Mouse (Mus musculus) spleen, adult 2 months (tissue): ENCODE data around the gene Hspg2.

Experiments
- CTCF ChIP-seq: fragments of 200-500 bp; IDR thresholded peaks from 2 replicates; pipeline ENCODE4 v1.5.1; 2011; ENCODE audit warnings: mild to moderate bottlenecking, inconsistent platforms; ENCODE audit not compliant: insufficient read depth, insufficient read length, insufficient replicate concordance; ENCODE audit errors: extremely low read depth
- POLR2A ChIP-seq: fragments of 200-500 bp; IDR thresholded peaks from 2 replicates; pipeline ENCODE4 v1.6.1; 2011; ENCODE audit warnings: low read depth, low read length, inconsistent platforms

DNA sequence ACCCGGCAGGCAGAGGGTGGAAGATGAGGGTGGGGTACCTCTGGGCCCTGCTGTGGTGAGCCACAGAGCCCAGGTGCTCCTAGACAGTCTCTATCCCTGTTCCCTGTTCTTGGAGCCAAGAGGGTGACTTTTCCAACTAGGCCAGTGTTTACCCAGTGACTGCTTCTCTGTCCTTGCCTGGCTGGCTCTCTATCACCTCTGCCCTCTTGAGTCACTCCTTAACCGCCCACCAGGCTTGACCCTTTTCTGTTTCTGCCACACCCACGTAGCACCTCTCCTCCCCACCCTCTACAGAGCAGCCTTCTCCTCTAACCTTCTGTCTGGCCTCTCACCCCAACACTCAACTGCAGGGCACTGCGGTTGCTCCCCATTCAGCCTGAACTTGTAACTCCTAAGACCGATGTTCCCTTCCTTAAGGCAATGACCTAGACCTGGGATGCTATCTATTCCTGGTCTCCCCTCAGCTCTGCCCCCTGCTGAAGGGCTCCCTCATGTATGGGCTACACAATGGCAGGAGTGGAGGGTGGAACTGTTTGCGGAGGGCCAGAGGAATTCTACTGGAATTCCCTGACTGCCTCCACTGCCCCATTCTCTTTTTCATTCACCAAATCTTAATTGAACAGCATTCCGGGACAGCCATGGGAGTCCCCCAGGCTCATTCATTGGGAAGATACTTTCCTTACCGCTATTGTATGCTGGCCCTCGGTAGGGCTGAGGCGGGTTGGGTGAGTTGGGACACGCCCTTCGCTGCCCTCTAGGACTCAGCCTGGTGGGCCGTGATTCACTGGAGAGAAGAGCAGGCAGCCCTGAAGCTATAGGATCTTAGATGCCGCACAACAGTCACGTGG, 1.5 kb downstream of the Hspg2 start:
- TF ChIP-seq POLR2A (no peak), CTCF (no peak)
